Mouse (Mus musculus) limb, embryonic 14.5 days (tissue): ENCODE data around the gene Zmiz1. TPM values are rescaled to one million over a fixed set of nuclear protein-coding genes. Genes with fewer than 3 reads are reported as not detected.

ENCODE experiments used
- ATAC-seq: fragments of 200-750 bp; cut with Nextera tagmentation; 2 replicates; pipeline ENCODE4 v1.8.0; 2017; ENCODE audit warnings: low read depth, moderate number of reproducible peaks, moderate TSS enrichment; ENCODE audit not compliant: low FRiP score
- DNase-seq: peaks from one replicate; pipeline ENCODE4 v3.0.0-alpha.2; 2015; ENCODE audit warnings: low spot score
- H3K27ac ChIP-seq: fragments of 300-500 bp; sonication (generic); replicated peaks from 2 replicates; pipeline ENCODE4 v1.5.1; 2014; ENCODE audit warnings: low read depth, mild to moderate bottlenecking, low read length, moderate library complexity, mixed read lengths
- H3K27me3 ChIP-seq: fragments of 300-500 bp; sonication (generic); 2 replicates; pipeline ENCODE4 v1.6.1; 2014; ENCODE audit warnings: low read length, mixed read lengths; ENCODE audit not compliant: control insufficient read depth, insufficient read depth
- H3K36me3 ChIP-seq: fragments of 300-500 bp; sonication (generic); 2 replicates; pipeline ENCODE4 v1.6.1; 2014; ENCODE audit warnings: mild to moderate bottlenecking, low read length, moderate library complexity, mixed read lengths; ENCODE audit not compliant: control insufficient read depth, insufficient read depth
- H3K4me1 ChIP-seq: fragments of 300-500 bp; sonication (generic); 2 replicates; pipeline ENCODE4 v1.6.1; 2014; ENCODE audit warnings: antibody characterized with exemption, low read length, mixed read lengths; ENCODE audit not compliant: control insufficient read depth, insufficient read depth
- H3K4me2 ChIP-seq: fragments of 300-500 bp; sonication (generic); replicated peaks from 2 replicates; pipeline ENCODE4 v1.6.1; 2014; ENCODE audit warnings: low read depth, mild to moderate bottlenecking, low read length, moderate library complexity; ENCODE audit not compliant: severe bottlenecking
- H3K4me3 ChIP-seq: fragments of 300-500 bp; sonication (generic); replicated peaks from 2 replicates; pipeline ENCODE4 v1.5.1; 2014; ENCODE audit warnings: low read length
- H3K9ac ChIP-seq: fragments of 300-500 bp; sonication (generic); 2 replicates; pipeline ENCODE4 v1.6.1; 2014; ENCODE audit warnings: mild to moderate bottlenecking, low read depth, low read length, moderate library complexity; ENCODE audit not compliant: severe bottlenecking
- H3K9me3 ChIP-seq: fragments of 300-500 bp; sonication (generic); 2 replicates; pipeline ENCODE4 v1.6.1; 2016; ENCODE audit warnings: low read length; ENCODE audit not compliant: control insufficient read depth
- POLR2A ChIP-seq: fragments of 200-500 bp; IDR thresholded peaks from 2 replicates; pipeline ENCODE4 v1.8.0; 2012; ENCODE audit warnings: inconsistent platforms, mild to moderate bottlenecking, moderate library complexity, borderline replicate concordance; ENCODE audit not compliant: insufficient read depth, insufficient read length; ENCODE audit errors: extremely low read depth
- WGBS: fragments of 180-500 bp; shearing (Covaris S2); extraction: QIAGEN DNeasy Blood & Tissue Kit; methylation state at CpG from one replicate; pipeline ENCODE4 v1.1.7; 2014; 5-methylcytosine and 5-hydroxymethylcytosine counted together
- polyA plus RNA-seq, 2 experiments: library from polyadenylated mRNA; depleted of rRNA in 1 of 2; stranded (reverse) in 1 of 2; unstranded in 1 of 2; fragments of >200 nt; fragmentation: Nextera tagmentation in 1 of 2; extraction: Ambion mirVana in 1 of 2; gene quantifications; 2 replicates each; pipeline versions ENCODE4 v1.2.1 to v1.2.3; 2012 to 2014

Gene Zmiz1
- polyA plus RNA-seq, 2 experiments, result 61.8 to 81.2 TPM

DNA sequence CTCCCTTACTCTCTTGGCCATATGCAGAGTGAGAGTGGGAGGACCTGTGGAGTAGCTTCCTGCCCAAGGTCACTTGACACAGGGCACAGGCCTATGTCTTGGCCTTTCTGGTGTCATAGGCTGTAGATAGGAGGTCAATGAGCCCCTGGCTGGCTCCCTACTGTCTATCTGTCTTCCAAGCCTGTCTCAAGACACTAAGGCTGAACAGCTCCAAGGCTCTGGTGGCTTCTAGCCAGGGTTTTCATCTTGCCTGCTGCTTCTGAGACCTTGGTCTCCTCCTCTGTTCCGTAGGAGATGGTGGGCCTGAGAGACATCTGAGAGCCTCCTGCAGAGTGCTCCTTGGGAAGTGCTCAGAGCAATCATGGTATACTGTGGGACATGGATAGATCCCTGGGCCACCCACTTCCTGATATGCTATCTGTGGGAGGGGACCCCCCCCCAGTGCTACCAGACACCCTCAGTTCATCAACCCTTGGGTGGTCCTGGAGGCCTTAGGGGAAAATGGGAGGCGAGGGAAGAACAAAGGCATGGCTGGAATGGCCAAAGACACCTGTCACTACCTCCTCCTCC, 56.0 kb downstream of the Zmiz1 start:
- H3K4me1 ChIP-seq, result peaks cover 67% of the 10 kb centered on the region
- no peak overlapping the region for H3K4me2 ChIP-seq
- WGBS, result 62% methylated on average over 2 of the region's 2 CpGs
- H3K27ac ChIP-seq, result no peak overlapping the region
- H3K9ac ChIP-seq, result no peak overlapping the region
- TF ChIP-seq POLR2A, result no peak
- H3K36me3 ChIP-seq, result peaks cover 49% of the 10 kb centered on the region
- DNase-seq (no peak), ATAC-seq (no peak)
- H3K9me3 ChIP-seq, result no peaks in the 10 kb centered on the region
- H3K4me3 ChIP-seq, result no peak overlapping the region
- H3K27me3 ChIP-seq, result no peaks in the 10 kb centered on the region

DNA sequence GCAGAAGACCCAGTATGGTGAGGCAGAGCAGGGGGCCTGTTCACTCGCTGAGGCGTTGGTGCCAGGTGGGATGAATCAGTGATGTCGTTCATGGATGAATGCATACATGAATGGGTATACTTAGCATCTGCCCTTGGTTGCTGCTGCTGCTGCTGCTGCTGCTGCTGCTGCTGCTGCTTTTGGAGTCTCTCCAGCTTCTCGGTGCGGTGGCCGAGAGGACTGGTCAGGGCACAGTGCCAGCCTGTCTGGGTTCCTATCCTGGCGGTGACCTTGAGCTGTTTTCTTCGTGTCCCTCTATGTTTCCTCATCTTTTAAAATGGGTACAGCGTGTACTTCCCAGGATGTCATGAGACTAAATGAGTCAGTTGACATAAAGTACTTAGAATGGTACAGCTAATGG, 56.9 kb downstream of the Zmiz1 start:
- no peak for ATAC-seq
- DNase-seq, result no peak
- peaks cover 43% of the 10 kb centered on the region for H3K36me3 ChIP-seq
- H3K9ac ChIP-seq, result no peak overlapping the region
- no peak for TF ChIP-seq POLR2A
- H3K4me1 ChIP-seq, result peaks cover 66% of the 10 kb centered on the region
- H3K4me3 ChIP-seq, result no peak overlapping the region
- no peak overlapping the region for H3K4me2 ChIP-seq
- H3K9me3 ChIP-seq, result no peaks in the 10 kb centered on the region
- 62% methylated on average over 9 of the region's 9 CpGs for WGBS
- no peak overlapping the region for H3K27ac ChIP-seq
- H3K27me3 ChIP-seq, result no peaks in the 10 kb centered on the region

DNA sequence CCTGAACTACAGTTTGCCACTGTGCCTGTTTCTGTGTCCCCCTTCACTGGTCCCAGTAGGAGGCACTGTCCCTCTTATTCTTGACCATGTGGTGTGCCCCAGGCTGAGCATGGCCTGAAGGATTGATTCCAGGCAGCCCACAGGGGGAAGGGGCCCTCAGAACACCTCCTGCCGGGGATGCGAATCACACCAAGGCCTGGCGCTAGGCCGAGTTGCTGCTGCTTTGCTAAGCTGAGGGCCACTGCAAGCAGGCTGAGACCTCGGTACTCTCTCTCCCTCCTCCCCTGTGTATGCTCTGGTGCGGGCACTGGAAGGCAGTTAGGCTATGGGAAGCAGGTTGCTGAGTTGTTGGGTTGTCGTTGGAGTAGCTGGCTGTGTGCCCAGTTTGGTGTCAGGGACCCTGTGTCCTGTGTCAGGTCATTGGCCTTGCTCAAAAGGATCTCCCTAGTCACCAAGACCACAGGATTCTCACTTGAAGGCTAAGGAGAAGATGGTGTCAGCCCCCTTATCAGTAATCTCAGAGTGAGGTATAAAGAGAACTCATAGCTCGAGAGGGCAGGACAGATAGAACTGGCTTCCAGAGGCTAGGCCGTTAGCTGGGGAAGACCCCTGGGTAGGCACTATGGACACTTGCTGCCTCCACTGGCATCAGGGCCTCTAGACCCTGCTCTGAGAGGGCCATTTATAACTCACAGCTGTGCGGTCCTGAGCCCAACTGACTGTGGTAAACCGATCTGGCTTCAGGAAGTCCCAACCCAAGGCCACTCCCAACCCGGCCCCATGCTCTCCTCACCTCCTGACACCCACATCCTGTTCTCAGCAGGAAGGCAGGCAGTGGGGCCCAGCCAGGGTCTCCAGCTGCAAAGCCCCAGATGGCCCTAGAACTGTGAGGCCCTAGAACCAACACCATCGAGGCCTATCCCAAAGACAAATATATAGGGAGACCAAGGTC, 57.9 kb downstream of the Zmiz1 start:
- peak; percentile 54 for ATAC-seq
- TF ChIP-seq POLR2A, result no peak
- peak overlapping the region; percentile 65 for H3K27ac ChIP-seq

DNA sequence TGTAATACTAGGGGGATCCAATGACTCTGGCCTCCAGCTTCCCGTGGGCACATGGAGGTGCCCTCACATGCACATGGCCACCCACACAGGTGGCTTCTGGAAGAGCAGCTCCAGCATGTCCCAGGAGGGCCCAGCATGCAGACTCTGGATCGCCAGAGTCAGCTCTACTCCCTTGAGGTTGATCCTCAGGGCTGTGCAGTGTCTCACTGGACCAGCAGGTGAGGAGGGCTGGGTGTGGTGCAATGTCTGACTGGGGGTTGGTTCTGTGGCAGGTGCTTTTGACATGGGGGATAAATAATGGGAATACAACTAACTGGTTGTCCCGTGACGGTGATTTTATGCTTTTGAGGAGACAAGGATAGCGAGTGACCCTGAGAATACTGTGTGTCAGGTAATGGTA, 59.7 kb downstream of the Zmiz1 start:
- 84% methylated on average over 5 of the region's 5 CpGs for WGBS
- Histone ChIP-seq H3K4me1 (peaks cover 51% of the 10 kb centered on the region), H3K36me3 (peaks cover 34% of the 10 kb centered on the region), H3K4me2 (no peak overlapping the region), H3K27ac (no peak overlapping the region), H3K27me3 (no peaks in the 10 kb centered on the region), H3K4me3 (no peak overlapping the region), H3K9ac (no peak overlapping the region), H3K9me3 (no peaks in the 10 kb centered on the region)
- ATAC-seq, result no peak
- DNase-seq, result no peak
- TF ChIP-seq POLR2A, result no peak

More for the DNA sequence above, 57.9 kb downstream of the Zmiz1 start:
- DNase-seq, result peak; percentile 51
- Histone ChIP-seq H3K4me2 (no peak overlapping the region), H3K36me3 (peaks cover 36% of the 10 kb centered on the region), H3K9ac (no peak overlapping the region), H3K4me3 (no peak overlapping the region), H3K4me1 (peaks cover 59% of the 10 kb centered on the region), H3K9me3 (no peaks in the 10 kb centered on the region), H3K27me3 (no peaks in the 10 kb centered on the region)
- WGBS, result 26% methylated on average over 13 of the region's 13 CpGs

DNA sequence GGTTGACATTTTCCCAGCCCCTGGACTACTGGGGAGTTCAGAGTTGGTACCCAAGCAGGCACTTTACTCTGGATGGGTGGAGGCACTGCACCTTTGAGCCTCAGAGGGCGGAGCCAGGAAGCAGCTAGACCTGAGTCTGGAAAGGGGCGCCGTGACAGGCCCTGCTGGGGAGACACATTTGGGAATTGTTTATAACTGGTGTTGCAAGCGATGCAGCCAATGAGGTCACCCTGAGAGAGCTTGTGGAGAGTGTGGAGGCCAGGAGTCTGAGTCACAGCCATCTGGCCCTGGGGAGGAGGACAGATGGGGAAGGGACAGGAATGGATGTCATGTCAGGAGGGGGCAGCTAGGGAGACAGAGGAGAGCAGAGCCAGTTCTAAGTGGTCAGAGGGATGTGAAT, 60.7 kb downstream of the Zmiz1 start:
- 38% methylated on average over 4 of the region's 4 CpGs for WGBS
- H3K27me3 ChIP-seq, result no peaks in the 10 kb centered on the region
- no peaks in the 10 kb centered on the region for H3K9me3 ChIP-seq
- peaks cover 51% of the 10 kb centered on the region for H3K4me1 ChIP-seq
- DNase-seq (no peak), ATAC-seq (no peak)
- no peak for TF ChIP-seq POLR2A
- peaks cover 33% of the 10 kb centered on the region for H3K36me3 ChIP-seq
- no peak overlapping the region for H3K4me2 ChIP-seq
- H3K27ac ChIP-seq, result 0 out of 2 replicates have a peak overlapping the region, but pooled peaks have one; percentile 8
- no peak overlapping the region for H3K9ac ChIP-seq
- H3K4me3 ChIP-seq, result no peak overlapping the region
